Mouse (Mus musculus) fat pad, adult 2 months (tissue): ENCODE results near the gene Akt3.

Experiments used
- DNase-seq: peaks from one replicate; pipeline ENCODE4 v3.0.0-alpha.2; 2011; ENCODE audit warnings: low read depth, low spot score; ENCODE audit errors: extremely low read depth

Akt3 gene

GRCm38 (mm10) chr1:177258034-177258342, at the start of gene Akt3:
Akt3 (minus strand) TSS chr1:177258203.
- no peak for DNase-seq

- DNase-seq = no peak
Measured at GRCm38 (mm10) chr1:177307549-177307948, 49.5 kb upstream of the Akt3 start.

- DNase-seq = no peak
Measured at GRCm38 (mm10) chr1:177298231-177298630, 40.2 kb upstream of the Akt3 start.

- DNase-seq = no peak
Measured at GRCm38 (mm10) chr1:177286764-177287163, 28.8 kb upstream of the Akt3 start.

GRCm38 (mm10) chr1:177281925-177282324, 23.9 kb upstream of the Akt3 start:
- DNase-seq = no peak

GRCm38 (mm10) chr1:177277361-177277760, 19.4 kb upstream of the Akt3 start:
- no peak for DNase-seq

GRCm38 (mm10) chr1:177267645-177268044, 9.6 kb upstream of the Akt3 start:
- DNase-seq = no peak

- no peak for DNase-seq
Measured at GRCm38 (mm10) chr1:177262926-177263325, 4.9 kb upstream of the Akt3 start.

- no peak for DNase-seq
Measured at GRCm38 (mm10) chr1:177260796-177261195, 2.8 kb upstream of the Akt3 start.

- DNase-seq = no peak
Measured at GRCm38 (mm10) chr1:177259038-177259600, 1.1 kb upstream of the Akt3 start.

- no peak for DNase-seq
Measured at GRCm38 (mm10) chr1:177258343-177259037, 487 bp upstream of the Akt3 start.

GRCm38 (mm10) chr1:177257178-177258033, 597 bp downstream of the Akt3 start:
- DNase-seq = no peak

GRCm38 (mm10) chr1:177248638-177249037, 9.4 kb downstream of the Akt3 start:
- no peak for DNase-seq

GRCm38 (mm10) chr1:177238368-177238767, 19.6 kb downstream of the Akt3 start:
- no peak for DNase-seq

GRCm38 (mm10) chr1:177236695-177237094, 21.3 kb downstream of the Akt3 start:
- no peak for DNase-seq

- no peak for DNase-seq
Measured at GRCm38 (mm10) chr1:177236249-177236648, 21.8 kb downstream of the Akt3 start.

- no peak for DNase-seq
Measured at GRCm38 (mm10) chr1:177234462-177234861, 23.5 kb downstream of the Akt3 start.

- no peak for DNase-seq
Measured at GRCm38 (mm10) chr1:177231122-177231521, 26.9 kb downstream of the Akt3 start.

- no peak for DNase-seq
Measured at GRCm38 (mm10) chr1:177198978-177199377, 59.0 kb downstream of the Akt3 start.

- DNase-seq = no peak
Measured at GRCm38 (mm10) chr1:177195224-177195623, 62.8 kb downstream of the Akt3 start.

GRCm38 (mm10) chr1:177194324-177194723, 63.7 kb downstream of the Akt3 start:
- no peak for DNase-seq

GRCm38 (mm10) chr1:177191623-177192022, 66.4 kb downstream of the Akt3 start:
- DNase-seq = no peak
